Mouse (Mus musculus) gastrocnemius, adult 2 months (tissue): Measurements from ENCODE around the gene Tbc1d4. TPM values are rescaled to one million over a fixed set of nuclear protein-coding genes. Genes with fewer than 3 reads are reported as not detected.

Source experiments
- DNase-seq: peaks from one replicate; pipeline ENCODE4 v3.0.0; 2022
- H3K27ac ChIP-seq: fragments of 200-600 bp; 2 replicates; pipeline ENCODE4 v1.8.1; 2022; ENCODE audit warnings: mild to moderate bottlenecking
- H3K4me3 ChIP-seq: fragments of 200-600 bp; 2 replicates; pipeline ENCODE4 v1.8.1; 2022; ENCODE audit warnings: mild to moderate bottlenecking, moderate library complexity
- CTCF ChIP-seq: fragments of 200-600 bp; IDR thresholded peaks from 2 replicates; pipeline ENCODE4 v1.8.1; 2022; ENCODE audit warnings: antibody characterized with exemption, mild to moderate bottlenecking, moderate library complexity
- intact Hi-C: fragments of 180-260 bp; cut with DNase I; formaldehyde crosslinking; loops from one replicate; pipeline ENCODE4 v1.15.1; 2025
- total RNA-seq, 2 experiments: library from RNA; stranded (reverse); gene quantifications; 2 replicates each; pipeline ENCODE4 v1.2.3; 2021

Tbc1d4 gene
- total RNA-seq, 2 experiments from 2014 or later: 28.8 to 62.9 TPM

DNA sequence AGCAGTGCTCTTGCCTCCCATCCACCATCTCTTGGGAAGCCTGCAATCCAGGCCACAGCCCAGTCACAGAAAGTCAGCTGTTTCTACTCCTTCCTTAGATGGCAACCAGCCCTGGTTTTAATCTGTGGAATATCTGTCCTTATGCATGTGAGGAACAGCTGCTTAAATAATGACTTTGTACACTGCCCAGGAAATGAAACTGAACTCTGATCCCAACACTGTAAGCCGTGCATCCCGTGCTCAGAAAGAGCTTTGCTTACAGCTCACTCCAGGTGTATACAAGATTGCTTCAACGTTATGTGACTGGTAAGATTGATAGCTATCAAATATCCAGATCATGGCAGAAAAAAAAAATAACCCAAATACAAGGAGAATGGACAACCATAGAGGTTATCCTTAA is 143.1 kb downstream of the Tbc1d4 start:
- no peak for DNase-seq
- no peak overlapping the region for H3K27ac ChIP-seq
- no peak for TF ChIP-seq CTCF
- intact Hi-C loops: no loop called here
- no peak overlapping the region for H3K4me3 ChIP-seq

DNA sequence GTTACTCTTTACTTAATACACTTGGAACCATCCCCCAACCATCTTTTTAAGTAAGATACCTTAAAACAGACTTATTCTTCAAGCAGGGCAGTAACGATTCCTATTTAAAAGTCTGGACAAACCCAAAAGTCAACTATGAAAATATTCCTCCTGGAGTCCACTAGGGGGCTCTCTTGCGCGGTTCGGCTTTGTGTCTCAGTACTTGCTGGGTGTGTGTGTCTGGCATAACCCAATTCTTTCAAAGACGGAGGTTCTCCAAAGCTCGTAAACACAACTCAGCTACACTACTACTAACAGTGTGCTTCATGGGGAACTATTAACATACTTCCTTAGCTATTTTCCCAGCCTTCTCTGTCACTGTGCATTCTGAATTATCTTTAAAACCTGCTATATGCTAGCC is 148.2 kb downstream of the Tbc1d4 start:
- no peak overlapping the region for H3K27ac ChIP-seq
- intact Hi-C loops: loop anchor here (2.0 kb wide), 1 partner anchor 192 kb away; the partner anchor contains the start of gene Uchl3
- peak; percentile 83 for TF ChIP-seq CTCF
- no peak overlapping the region for H3K4me3 ChIP-seq
- peak; percentile 67 for DNase-seq

DNA sequence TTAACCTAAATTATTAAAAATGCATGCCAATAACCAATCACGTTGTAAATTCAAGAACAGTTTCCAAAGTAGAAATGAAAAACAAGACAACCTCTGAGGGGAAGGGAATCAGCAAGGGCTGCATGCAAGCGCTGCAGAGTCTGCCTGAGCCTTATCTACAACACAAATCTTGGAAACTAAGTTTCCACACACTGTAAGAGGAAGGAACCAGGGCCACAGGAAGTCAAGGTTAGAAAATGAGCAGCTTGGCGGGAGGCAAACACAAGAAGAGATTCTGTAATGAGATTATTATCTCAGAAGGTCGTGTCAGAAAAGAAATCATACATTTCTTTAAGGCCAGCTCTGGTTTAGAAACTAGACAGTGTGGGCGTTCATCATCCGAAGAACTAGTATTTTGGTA is 156.1 kb downstream of the Tbc1d4 start:
- intact Hi-C loops: no loop called here
- DNase-seq: no peak
- no peak overlapping the region for H3K27ac ChIP-seq
- no peak for TF ChIP-seq CTCF
- no peak overlapping the region for H3K4me3 ChIP-seq

DNA sequence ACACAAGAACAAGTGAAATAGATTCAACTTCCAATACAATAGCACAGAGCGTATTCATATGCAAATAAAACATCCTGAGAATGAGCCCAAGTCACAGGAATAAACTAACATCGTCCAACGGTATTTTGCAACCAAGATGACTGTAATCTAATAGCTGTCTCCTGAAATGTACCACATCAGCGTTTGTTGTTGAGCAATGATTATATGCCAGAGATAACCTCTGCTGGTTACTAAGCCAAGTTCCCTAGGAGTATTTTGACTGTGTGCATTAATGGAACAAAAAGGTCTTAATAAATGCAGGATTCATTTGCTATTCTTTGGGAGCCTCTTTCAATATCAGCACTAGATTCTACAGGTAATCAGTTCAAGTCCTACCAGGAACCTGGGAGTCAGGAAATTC is 161.1 kb downstream of the Tbc1d4 start:
- intact Hi-C loops: no loop called here
- H3K27ac ChIP-seq: no peak overlapping the region
- no peak for TF ChIP-seq CTCF
- H3K4me3 ChIP-seq: no peak overlapping the region
- DNase-seq: no peak

DNA sequence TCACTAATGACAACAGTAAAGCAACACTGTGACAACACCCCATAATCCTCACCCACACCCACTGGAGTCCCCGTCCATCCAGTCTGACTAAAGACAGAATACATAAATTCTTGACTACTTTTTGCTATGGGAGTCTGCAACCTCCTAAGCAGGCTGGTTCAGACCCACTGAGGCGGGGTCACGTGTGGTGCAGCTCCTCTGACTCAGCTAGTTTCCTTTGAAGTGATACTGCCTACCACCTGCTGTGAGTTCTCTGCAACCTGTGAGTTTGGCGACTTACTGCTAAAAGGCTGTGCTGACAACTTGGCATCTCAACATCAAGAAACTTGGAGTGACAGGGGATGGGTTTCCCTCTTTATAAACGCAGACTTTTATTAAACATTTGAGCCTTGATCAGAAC is 163.8 kb downstream of the Tbc1d4 start:
- Histone ChIP-seq H3K27ac (no peak overlapping the region), H3K4me3 (no peak overlapping the region)
- intact Hi-C loops: no loop called here
- no peak for TF ChIP-seq CTCF
- DNase-seq: no peak

DNA sequence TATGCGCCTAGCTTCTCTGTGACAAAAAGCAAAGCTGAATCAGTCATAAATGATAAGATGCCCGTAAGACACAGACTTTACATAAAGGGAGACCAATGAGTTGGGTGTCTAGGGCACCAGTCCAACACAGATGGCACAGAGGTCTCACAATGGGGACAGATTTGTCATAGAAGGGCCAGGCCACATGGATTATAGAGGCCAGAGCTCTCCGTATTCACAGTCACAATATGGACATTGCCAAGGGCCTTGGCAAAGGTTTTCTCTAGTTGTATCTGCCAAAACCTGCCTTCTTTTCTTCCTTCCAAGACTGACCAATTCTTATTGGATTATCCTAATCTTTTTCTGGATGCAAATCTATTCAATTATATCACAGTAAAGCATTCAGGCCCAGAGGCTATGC is 171.1 kb downstream of the Tbc1d4 start:
- Histone ChIP-seq H3K4me3 (no peak overlapping the region), H3K27ac (no peak overlapping the region)
- no peak for DNase-seq
- intact Hi-C loops: no loop called here
- no peak for TF ChIP-seq CTCF

DNA sequence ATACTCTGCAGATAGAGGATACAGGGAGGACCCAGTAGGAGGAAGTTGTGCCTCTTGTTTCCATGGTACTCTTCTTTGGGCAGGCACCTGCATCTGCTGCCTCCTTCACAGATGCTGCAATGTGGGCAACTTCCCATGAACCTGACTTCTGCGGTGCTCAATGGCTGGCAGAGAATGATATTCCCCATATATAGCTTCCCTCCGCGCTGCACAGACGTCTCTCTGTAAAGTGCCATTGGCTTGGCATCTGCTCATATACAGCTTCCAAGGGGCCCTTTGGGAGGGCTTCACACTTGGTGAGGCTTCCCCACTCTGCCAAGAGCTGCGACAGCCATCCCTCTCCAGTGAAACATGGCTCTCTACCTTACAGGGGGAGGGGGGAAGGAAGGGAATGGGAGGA is 178.5 kb downstream of the Tbc1d4 start:
- Histone ChIP-seq H3K27ac (no peak overlapping the region), H3K4me3 (no peak overlapping the region)
- DNase-seq: no peak
- TF ChIP-seq CTCF: no peak
- intact Hi-C loops: no loop called here

DNA sequence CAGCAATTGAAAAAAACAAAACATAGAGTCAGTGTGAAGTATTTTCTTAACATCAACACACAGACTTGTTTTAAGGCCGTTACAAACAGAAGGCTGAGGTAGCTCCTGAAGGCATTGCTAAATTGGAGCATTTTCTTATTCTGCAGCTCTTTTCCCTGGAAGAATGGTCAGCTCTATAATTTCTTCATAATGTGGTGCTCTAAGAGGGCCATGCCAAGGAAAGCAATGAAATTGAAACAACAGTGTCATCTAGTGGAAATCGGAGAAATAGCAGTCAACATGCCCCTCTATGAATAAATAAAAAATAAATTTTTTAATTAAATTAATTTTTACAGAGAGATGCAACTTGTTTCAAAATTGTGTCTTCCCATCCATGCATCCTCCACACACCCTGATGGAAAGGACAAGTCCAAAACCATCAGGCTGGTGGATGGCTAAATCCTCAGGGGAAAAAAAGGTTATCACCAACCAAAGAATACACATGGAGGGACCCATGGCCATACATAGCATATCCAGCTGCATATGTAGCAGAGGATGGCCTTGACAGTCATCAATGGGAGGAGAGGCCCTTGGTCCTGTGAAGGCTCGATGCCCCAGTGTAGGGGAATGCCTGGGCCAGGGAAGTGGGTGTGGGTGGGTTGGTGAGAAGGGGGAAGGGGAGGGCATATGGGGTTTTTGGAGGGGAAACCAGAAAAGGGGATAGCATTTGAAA is 180.0 kb downstream of the Tbc1d4 start:
- TF ChIP-seq CTCF: peak; percentile 75
- Histone ChIP-seq H3K27ac (no peak overlapping the region), H3K4me3 (no peak overlapping the region)
- DNase-seq: no peak
- intact Hi-C loops: no loop called here

DNA sequence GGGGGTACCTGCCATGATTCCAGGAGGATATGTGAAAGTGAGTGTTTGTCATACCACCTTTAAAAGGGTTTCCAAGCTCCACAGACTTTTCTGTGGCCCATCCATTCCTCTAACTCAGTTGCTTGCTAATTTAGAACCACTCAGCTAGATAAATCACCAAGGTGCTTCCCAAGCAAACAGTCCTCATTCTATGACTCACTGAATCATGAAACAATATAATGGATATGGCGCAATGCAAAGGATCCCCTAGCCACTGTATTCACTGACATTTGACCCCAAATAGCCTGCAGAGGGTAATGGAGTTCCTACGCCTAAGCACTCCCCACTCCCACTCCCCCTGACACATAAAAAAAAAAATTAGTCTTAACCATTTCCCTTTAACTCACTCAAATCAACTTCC is 191.3 kb downstream of the Tbc1d4 start:
- intact Hi-C loops: no loop called here
- TF ChIP-seq CTCF: no peak
- Histone ChIP-seq H3K4me3 (no peak overlapping the region), H3K27ac (no peak overlapping the region)
- DNase-seq: no peak

Other genes starting within 250 kb of the Tbc1d4 start
- 10 to 100 TPM; 11.5 to 14.7 TPM for gene Commd6, start 31.5 kb upstream of the Tbc1d4 start, total RNA-seq
- 10 to 100 TPM; 25.9 to 32.9 TPM for gene Uchl3, start 44.8 kb upstream of the Tbc1d4 start, total RNA-seq
- gene Gm9922, start 120.6 kb upstream of the Tbc1d4 start, total RNA-seq: not detected
- 10 to 100 TPM; 66.4 to 75.5 TPM for gene Lmo7, start 120.8 kb upstream of the Tbc1d4 start, total RNA-seq